In the genomic region with DNA sequence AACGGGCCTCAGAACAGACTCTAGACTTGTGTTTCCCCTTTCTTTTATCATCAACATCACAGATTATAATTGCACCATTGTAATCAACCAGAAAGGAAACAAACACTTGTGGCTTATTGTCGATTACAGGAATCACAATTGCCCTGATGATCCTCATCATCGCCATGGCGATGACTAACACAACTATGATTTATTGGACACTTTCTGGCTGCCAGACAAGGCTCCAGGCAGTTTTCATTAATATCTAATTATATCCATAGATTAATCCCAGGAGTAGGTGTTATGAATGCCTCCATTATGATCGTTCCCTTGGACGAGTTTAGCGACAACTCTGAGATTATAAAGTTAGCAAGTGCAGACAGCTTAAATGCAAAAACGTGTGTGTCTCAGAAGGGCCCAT, we compare ENCODE assay signal across 24 mouse cellular contexts.
DNase-seq lines count a peak whose midpoint lies in the region; ATAC-seq lines count a peak whose summit lies in the region.
"Had no signal": no experiment of that assay in that cellular context is flagged by ENCODE, and none has a peak within 500 bp of the region (broad histone marks: within the 10 kb centered on the region; RNA-seq: fewer than 3 reads in every experiment).

No protein-coding gene starts in this region.

- H3K36me3 ChIP-seq in hindbrain, embryonic 14.5 days (replicated peaks; ENCODE audit: control insufficient read depth, insufficient read depth) = no peaks in the 10 kb centered on the region
- H3K36me3 ChIP-seq in hindbrain, embryonic 13.5 days = no peaks in the 10 kb centered on the region
- no peaks in the 10 kb centered on the region for H3K36me3 ChIP-seq in forebrain, embryonic 15.5 days
- H3K36me3 ChIP-seq: embryonic facial prominence, embryonic 13.5 days; heart, embryonic 10.5 days; heart, embryonic 15.5 days; hindbrain, embryonic 15.5 days had no signal

- H3K9ac ChIP-seq in hindbrain, embryonic 14.5 days = no peak overlapping the region
- H3K9ac ChIP-seq in hindbrain, embryonic 13.5 days = no peak overlapping the region
- H3K9ac ChIP-seq in forebrain, embryonic 15.5 days (replicated peaks) = no peak overlapping the region
- H3K9ac ChIP-seq: embryonic facial prominence, embryonic 13.5 days; heart, embryonic 15.5 days; hindbrain, embryonic 15.5 days had no signal

- no peak overlapping the region for H3K27ac ChIP-seq in hindbrain, embryonic 14.5 days
- H3K27ac ChIP-seq in hindbrain, embryonic 13.5 days = no peak overlapping the region
- no peak overlapping the region for H3K27ac ChIP-seq in forebrain, embryonic 15.5 days (replicated peaks)
- H3K27ac ChIP-seq: embryonic facial prominence, embryonic 13.5 days; heart, embryonic 10.5 days; heart, embryonic 15.5 days; hindbrain, embryonic 15.5 days had no signal

- 46% methylated on average over 8 of the region's 8 CpGs for WGBS in hindbrain, embryonic 14.5 days
- WGBS in hindbrain, embryonic 13.5 days = 48% methylated on average over 8 of the region's 8 CpGs
- WGBS in forebrain, embryonic 15.5 days = 46% methylated on average over 8 of the region's 8 CpGs

- ATAC-seq in hindbrain, embryonic 14.5 days (ENCODE audit: low FRiP score) = no peak
- ATAC-seq in hindbrain, embryonic 13.5 days (ENCODE audit: low FRiP score) = no peak
- no peak for ATAC-seq in forebrain, embryonic 15.5 days (replicated peaks)
- ATAC-seq: forebrain, embryonic 16.5 days; inflammation-experienced regulatory T-cells, adult 6 months; intestine, postnatal 0 days had no signal

- H3K4me1 ChIP-seq in hindbrain, embryonic 14.5 days (replicated peaks; ENCODE audit: control insufficient read depth, insufficient read depth, low read length) = peaks cover 5% of the 10 kb centered on the region; the same call in 1 of the 2 replicates
- H3K4me1 ChIP-seq in hindbrain, embryonic 13.5 days (replicated peaks) = peaks cover 6% of the 10 kb centered on the region; the same call in 1 of the 2 replicates
- H3K4me1 ChIP-seq in forebrain, embryonic 15.5 days = no peaks in the 10 kb centered on the region
- H3K4me1 ChIP-seq: heart, embryonic 10.5 days; heart, embryonic 15.5 days; hindbrain, embryonic 15.5 days had no signal

- intact Hi-C loops in left cerebral cortex, postnatal 4 days (cut with DNase I) = no loop called here

- H3K4me2 ChIP-seq in hindbrain, embryonic 14.5 days (replicated peaks) = no peak overlapping the region
- H3K4me2 ChIP-seq in hindbrain, embryonic 13.5 days = no peak overlapping the region
- H3K4me2 ChIP-seq in forebrain, embryonic 15.5 days (replicated peaks) = no peak overlapping the region
- H3K4me2 ChIP-seq: embryonic facial prominence, embryonic 13.5 days; heart, embryonic 15.5 days; hindbrain, embryonic 15.5 days had no signal

- H3K9me3 ChIP-seq in hindbrain, embryonic 14.5 days (ENCODE audit: control insufficient read depth, low read length) = no peaks in the 10 kb centered on the region
- no peaks in the 10 kb centered on the region for H3K9me3 ChIP-seq in hindbrain, embryonic 13.5 days
- no peaks in the 10 kb centered on the region for H3K9me3 ChIP-seq in forebrain, embryonic 15.5 days
- H3K9me3 ChIP-seq: embryonic facial prominence, embryonic 13.5 days; heart, embryonic 10.5 days; heart, embryonic 15.5 days; hindbrain, embryonic 15.5 days had no signal

- H3K4me3 ChIP-seq in hindbrain, embryonic 14.5 days (replicated peaks; ENCODE audit: low read length) = no peak overlapping the region
- no peak overlapping the region for H3K4me3 ChIP-seq in hindbrain, embryonic 13.5 days
- H3K4me3 ChIP-seq in forebrain, embryonic 15.5 days = no peak overlapping the region
- H3K4me3 ChIP-seq: embryonic facial prominence, embryonic 13.5 days; heart, embryonic 10.5 days; heart, embryonic 15.5 days; hindbrain, embryonic 15.5 days had no signal

- H3K27me3 ChIP-seq in hindbrain, embryonic 14.5 days (ENCODE audit: control insufficient read depth, insufficient read depth, low read length) = no peaks in the 10 kb centered on the region
- H3K27me3 ChIP-seq in hindbrain, embryonic 13.5 days = no peaks in the 10 kb centered on the region
- no peaks in the 10 kb centered on the region for H3K27me3 ChIP-seq in forebrain, embryonic 15.5 days
- H3K27me3 ChIP-seq: CH12.LX; embryonic facial prominence, embryonic 13.5 days; heart, embryonic 15.5 days; hindbrain, embryonic 15.5 days had no signal

- DNase-seq in hindbrain, embryonic 14.5 days (ENCODE audit: low spot score) = peak; percentile 30
- DNase-seq in retina, postnatal 1 day = peak; percentile 55
- no peak for DNase-seq in retina, embryonic 14.5 days (ENCODE audit: low spot score)
- peak; percentile 55 for DNase-seq in forelimb bud, embryonic 11.5 days (ENCODE audit: low read depth, low spot score)
- DNase-seq in mesoderm, embryonic 11.5 days (ENCODE audit: low read depth, low spot score) = peak; percentile 24
- DNase-seq in left cerebral cortex, postnatal 4 days = no peak
- DNase-seq: adrenal gland, adult 2 months; adrenal gland, postnatal 36 days; cerebellum, adult 11-12 months; cerebellum, adult 9-10 months; cerebellum, postnatal 25 days; gastrocnemius, postnatal 14 days; heart, adult 18-20 months; heart, postnatal 14 days had no signal

Comparison
In these comparisons a context has a peak if more than half of its experiments do, and no peak if none do; other contexts are left out.
1. DNase-seq: peak in hindbrain, embryonic 14.5 days (single experiment), retina, postnatal 1 day (single experiment), forelimb bud, embryonic 11.5 days (single experiment) and mesoderm, embryonic 11.5 days (single experiment); none in retina, embryonic 14.5 days (single experiment) and left cerebral cortex, postnatal 4 days (single experiment).